Mouse (Mus musculus): ENCODE measurements at regions not wholly inside any gene's neighbourhood (a gene's known extent, or its start where the extent isn't known, plus 50 kb on each side); places are given as distances from the start of the nearest gene placed in this dataset. TPM values are rescaled to one million over a fixed set of nuclear protein-coding genes. Genes with fewer than 3 reads are reported as not detected.

GRCm38 (mm10) chr7:139769167-139769566 lies 64.8 kb upstream of the Adgra1 start:
- ATAC-seq (ENCODE audit: insufficient number of reproducible peaks, insufficient read depth, low FRiP score, low read depth) = no peak
- Histone ChIP-seq H3K36me3 (ENCODE audit: control insufficient read depth, insufficient read depth, low read length) (no peaks in the 10 kb centered on the region), H3K9me3 (ENCODE audit: control insufficient read depth, low read length) (no peaks in the 10 kb centered on the region), H3K4me3 (ENCODE audit: control insufficient read depth in 1 of 2, insufficient read depth in 1 of 2, low read depth in 1 of 2, low read length in 2 of 2) (no peak overlapping the region), H3K4me2 (ENCODE audit: low read length) (no peak overlapping the region), H3K27ac (replicated peaks in 1 of 2; ENCODE audit: control insufficient read depth in 1 of 2, insufficient read depth in 1 of 2, low read depth in 2 of 2, low read length in 2 of 2) (no peak overlapping the region), H3K27me3 (ENCODE audit: control insufficient read depth, insufficient read depth, low read length) (no peaks in the 10 kb centered on the region), H3K4me1 (ENCODE audit: control insufficient read depth in 2 of 2, insufficient read depth in 2 of 2, low read length in 2 of 2) (no peaks in the 10 kb centered on the region), H3K9ac (ENCODE audit: low read length) (no peak overlapping the region)
- 76% methylated on average over 1 of the region's 1 CpGs for WGBS

DNA sequence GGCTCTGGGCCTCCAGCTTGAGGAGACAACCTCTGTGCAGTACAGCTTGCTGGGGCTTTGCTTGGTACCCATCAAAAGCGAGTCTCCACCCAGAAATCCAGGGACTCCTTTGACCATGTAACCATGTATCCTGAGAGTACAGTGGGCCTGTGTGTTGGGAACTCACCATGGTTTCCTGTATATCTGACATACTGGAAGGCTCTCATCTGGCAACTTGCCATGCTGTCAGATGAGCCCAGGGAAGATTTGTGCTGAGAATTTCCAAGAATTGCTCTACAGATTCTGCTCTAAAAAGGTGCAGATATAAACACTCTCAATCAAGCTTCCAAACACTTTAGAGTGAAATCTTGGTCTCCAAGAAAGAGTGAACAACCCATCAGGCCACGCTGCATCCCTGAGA lies 56.7 kb upstream of the Adgra1 start:
- no peak overlapping the region for H3K4me2 ChIP-seq (ENCODE audit: low read length)
- H3K4me3 ChIP-seq (ENCODE audit: control insufficient read depth in 1 of 2, insufficient read depth in 1 of 2, low read depth in 1 of 2, low read length in 2 of 2) = no peak overlapping the region
- H3K9ac ChIP-seq (ENCODE audit: low read length) = no peak overlapping the region
- ATAC-seq (ENCODE audit: insufficient number of reproducible peaks, insufficient read depth, low FRiP score, low read depth) = no peak
- peaks cover 5 to 8% of the 10 kb centered on the region in 2 experiments; a peak in 3 of 4 replicates for H3K4me1 ChIP-seq (ENCODE audit: control insufficient read depth in 2 of 2, insufficient read depth in 2 of 2, low read length in 2 of 2)
- H3K36me3 ChIP-seq (ENCODE audit: control insufficient read depth, insufficient read depth, low read length) = no peaks in the 10 kb centered on the region
- H3K27ac ChIP-seq (replicated peaks in 1 of 2; ENCODE audit: control insufficient read depth in 1 of 2, insufficient read depth in 1 of 2, low read depth in 2 of 2, low read length in 2 of 2) = no peak overlapping the region
- H3K27me3 ChIP-seq (ENCODE audit: control insufficient read depth, insufficient read depth, low read length) = no peaks in the 10 kb centered on the region
- 82% methylated on average over 2 of the region's 2 CpGs for WGBS
- H3K9me3 ChIP-seq (ENCODE audit: control insufficient read depth, low read length) = no peaks in the 10 kb centered on the region

GRCm38 (mm10) chr7:139779876-139780275 lies 54.1 kb upstream of the Adgra1 start:
- no peak overlapping the region for H3K27ac ChIP-seq (replicated peaks in 1 of 2; ENCODE audit: control insufficient read depth in 1 of 2, insufficient read depth in 1 of 2, low read depth in 2 of 2, low read length in 2 of 2)
- no peaks in the 10 kb centered on the region for H3K27me3 ChIP-seq (ENCODE audit: control insufficient read depth, insufficient read depth, low read length)
- no peak overlapping the region for H3K4me3 ChIP-seq (ENCODE audit: control insufficient read depth in 1 of 2, insufficient read depth in 1 of 2, low read depth in 1 of 2, low read length in 2 of 2)
- no peaks in the 10 kb centered on the region for H3K36me3 ChIP-seq (ENCODE audit: control insufficient read depth, insufficient read depth, low read length)
- no peaks in the 10 kb centered on the region for H3K9me3 ChIP-seq (ENCODE audit: control insufficient read depth, low read length)
- peaks cover 5 to 8% of the 10 kb centered on the region in 2 experiments; a peak in 3 of 4 replicates for H3K4me1 ChIP-seq (ENCODE audit: control insufficient read depth in 2 of 2, insufficient read depth in 2 of 2, low read length in 2 of 2)
- WGBS = 75% methylated on average over 3 of the region's 3 CpGs
- no peak overlapping the region for H3K9ac ChIP-seq (ENCODE audit: low read length)
- no peak for ATAC-seq (ENCODE audit: insufficient number of reproducible peaks, insufficient read depth, low FRiP score, low read depth)
- H3K4me2 ChIP-seq (ENCODE audit: low read length) = no peak overlapping the region

DNA sequence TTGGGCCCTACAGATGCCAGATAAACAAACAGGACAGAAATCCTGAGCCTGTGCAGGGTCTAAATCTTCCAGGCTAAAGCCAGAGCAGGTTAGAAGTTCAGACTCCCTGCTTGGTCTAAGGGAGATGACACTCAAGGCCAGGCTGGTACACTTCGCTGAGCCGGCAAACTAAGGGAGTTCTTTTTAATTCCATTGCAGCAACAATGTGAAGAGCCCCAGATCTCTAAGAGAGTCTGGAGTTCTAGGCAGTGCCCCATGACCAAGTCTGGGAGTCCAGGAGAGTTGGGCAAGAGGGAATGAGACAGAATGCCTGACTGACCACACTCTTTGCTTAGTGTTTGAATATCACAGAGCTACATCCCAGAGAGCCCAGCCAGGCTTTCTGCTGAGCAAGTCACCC lies 52.5 kb upstream of the Adgra1 start:
- no peak for ATAC-seq (ENCODE audit: insufficient number of reproducible peaks, insufficient read depth, low FRiP score, low read depth)
- Histone ChIP-seq H3K9ac (ENCODE audit: low read length) (no peak overlapping the region), H3K4me3 (ENCODE audit: control insufficient read depth in 1 of 2, insufficient read depth in 1 of 2, low read depth in 1 of 2, low read length in 2 of 2) (no peak overlapping the region), H3K36me3 (ENCODE audit: control insufficient read depth, insufficient read depth, low read length) (no peaks in the 10 kb centered on the region), H3K4me1 (ENCODE audit: control insufficient read depth in 2 of 2, insufficient read depth in 2 of 2, low read length in 2 of 2) (peaks cover 5 to 8% of the 10 kb centered on the region in 2 experiments; a peak in 3 of 4 replicates), H3K9me3 (ENCODE audit: control insufficient read depth, low read length) (no peaks in the 10 kb centered on the region), H3K27ac (replicated peaks in 1 of 2; ENCODE audit: control insufficient read depth in 1 of 2, insufficient read depth in 1 of 2, low read depth in 2 of 2, low read length in 2 of 2) (no peak overlapping the region), H3K27me3 (ENCODE audit: control insufficient read depth, insufficient read depth, low read length) (no peaks in the 10 kb centered on the region), H3K4me2 (ENCODE audit: low read length) (no peak overlapping the region)
- WGBS = 44% methylated on average over 2 of the region's 2 CpGs

Small RNA genes lying in the stretch of these regions (microRNA-seq; reads per million reads assigned to microRNA genes)
- not detected for gene Mir6401
